Mouse (Mus musculus) hindbrain, embryonic 15.5 days (tissue): ENCODE measurements around the gene Hoxd10. TPM values are rescaled to one million over a fixed set of nuclear protein-coding genes. Genes with fewer than 3 reads are reported as not detected.

Experiments
- ATAC-seq: fragments of 200-750 bp; cut with Nextera tagmentation; 2 replicates; pipeline ENCODE4 v1.8.0; 2017; ENCODE audit warnings: low read depth, moderate number of reproducible peaks, moderate TSS enrichment; ENCODE audit not compliant: low FRiP score
- H3K27ac ChIP-seq: fragments of 300-500 bp; sonication (generic); replicated peaks from 2 replicates; pipeline ENCODE4 v1.5.1; 2015; ENCODE audit warnings: mild to moderate bottlenecking, inconsistent platforms
- H3K27me3 ChIP-seq: fragments of 300-500 bp; sonication (generic); 2 replicates; pipeline ENCODE4 v1.6.1; 2015; ENCODE audit warnings: control low read depth, inconsistent platforms
- H3K36me3 ChIP-seq: fragments of 300-500 bp; sonication (generic); 2 replicates; pipeline ENCODE4 v1.6.1; 2015; ENCODE audit warnings: control low read depth, inconsistent platforms
- H3K4me1 ChIP-seq: fragments of 300-500 bp; sonication (generic); replicated peaks from 2 replicates; pipeline ENCODE4 v1.6.1; 2015; ENCODE audit warnings: control low read depth, inconsistent platforms
- H3K4me2 ChIP-seq: fragments of 300-500 bp; sonication (generic); 2 replicates; pipeline ENCODE4 v1.6.1; 2015; ENCODE audit warnings: moderate library complexity, mild to moderate bottlenecking, inconsistent platforms
- H3K4me3 ChIP-seq: fragments of 300-500 bp; sonication (generic); 2 replicates; pipeline ENCODE4 v1.5.1; 2015; ENCODE audit warnings: mild to moderate bottlenecking, inconsistent platforms
- H3K9ac ChIP-seq: fragments of 300-500 bp; sonication (generic); 2 replicates; pipeline ENCODE4 v1.6.1; 2015; ENCODE audit warnings: inconsistent platforms
- H3K9me3 ChIP-seq: fragments of 300-500 bp; sonication (generic); 2 replicates; pipeline ENCODE4 v1.6.1; 2016; ENCODE audit warnings: control low read depth, inconsistent platforms
- WGBS: fragments of 180-500 bp; shearing (Covaris S2); methylation state at CpG from one replicate; pipeline ENCODE4 v1.1.7; 2015; 5-methylcytosine and 5-hydroxymethylcytosine counted together
- polyA plus RNA-seq: library from polyadenylated mRNA; unstranded; fragments of >200 nt; fragmentation: Nextera tagmentation; extraction: Ambion mirVana; gene quantifications from 2 replicates; pipeline ENCODE4 v1.2.1, GENCODE M21; 2015

Gene Hoxd10
- polyA plus RNA-seq, 1 experiment from 2014 or later = not detected

DNA sequence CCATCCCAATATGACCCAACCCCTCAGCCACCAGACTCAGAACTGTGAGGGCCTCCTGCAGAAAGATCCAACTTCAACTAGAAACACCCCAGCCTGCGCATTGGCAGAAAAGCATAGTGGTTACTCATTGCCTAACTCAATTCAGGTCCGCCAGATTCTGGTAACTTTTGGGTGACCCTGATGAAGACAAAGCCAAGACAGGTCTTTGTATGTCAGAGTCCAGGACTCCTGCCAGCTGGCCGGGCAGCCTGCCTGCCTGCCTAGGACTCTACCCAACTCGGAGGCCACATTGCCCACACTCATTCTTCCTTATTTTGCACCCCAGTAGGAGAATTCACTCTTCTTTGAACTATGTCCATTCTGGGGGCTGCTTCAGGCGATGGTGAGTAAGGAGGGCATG is 34.8 kb downstream of the Hoxd10 start, which contains the start of gene Gm28230:
Gene Gm28230, plus strand, starts transcription at position 178 of the 400 bp plus-strand sequence.
- 4% methylated on average over 5 of the region's 5 CpGs for WGBS
- Histone ChIP-seq H3K9me3 (no peaks in the 10 kb centered on the region), H3K36me3 (no peaks in the 10 kb centered on the region), H3K27ac (peak within 1 kb of the TSS; percentile 85), H3K4me3 (peak within 1 kb of the TSS; percentile 49), H3K27me3 (peaks cover 74% of the 10 kb centered on the region), H3K9ac (peak within 1 kb of the TSS; percentile 55), H3K4me1 (peaks cover 20% of the 10 kb centered on the region), H3K4me2 (peak within 1 kb of the TSS; percentile 60)
- peak; percentile 49 for ATAC-seq

DNA sequence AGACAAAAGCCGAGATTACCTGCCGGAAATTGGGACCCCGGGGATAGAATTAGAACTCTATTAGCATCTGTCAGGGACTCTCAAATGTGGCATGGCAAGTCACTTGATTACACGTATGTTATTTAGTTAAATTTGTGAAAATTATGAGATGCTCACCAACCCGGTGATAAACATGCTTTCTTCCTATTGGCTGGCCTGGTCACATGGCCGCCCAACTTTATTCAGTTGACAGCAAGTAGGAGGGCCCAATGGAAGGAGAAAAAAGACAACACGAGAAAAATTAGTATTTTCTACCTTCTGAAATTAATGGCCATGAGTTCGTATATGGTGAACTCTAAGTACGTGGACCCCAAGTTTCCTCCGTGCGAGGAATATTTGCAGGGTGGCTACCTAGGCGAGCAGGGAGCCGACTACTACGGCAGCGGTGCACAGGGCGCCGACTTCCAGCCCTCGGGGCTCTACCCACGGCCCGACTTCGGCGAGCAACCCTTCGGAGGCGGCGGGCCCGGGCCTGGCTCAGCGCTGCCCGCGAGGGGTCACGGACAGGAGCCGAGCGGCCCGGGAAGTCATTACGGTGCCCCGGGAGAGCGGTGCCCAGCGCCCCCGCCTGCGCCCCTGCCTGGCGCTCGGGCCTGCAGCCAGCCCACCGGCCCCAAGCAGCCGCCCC is 35.4 kb downstream of the Hoxd10 start:
- H3K4me2 ChIP-seq = peak overlapping the region; percentile 60
- H3K9ac ChIP-seq = peak overlapping the region; percentile 55
- WGBS = 3% methylated on average over 33 of the region's 43 CpGs
- peak; percentile 54 for ATAC-seq
- no peaks in the 10 kb centered on the region for H3K36me3 ChIP-seq
- H3K27me3 ChIP-seq = peaks cover 74% of the 10 kb centered on the region
- peaks cover 20% of the 10 kb centered on the region for H3K4me1 ChIP-seq
- peak overlapping the region; percentile 85 for H3K27ac ChIP-seq
- H3K9me3 ChIP-seq = no peaks in the 10 kb centered on the region
- H3K4me3 ChIP-seq = peak overlapping the region; percentile 49

DNA sequence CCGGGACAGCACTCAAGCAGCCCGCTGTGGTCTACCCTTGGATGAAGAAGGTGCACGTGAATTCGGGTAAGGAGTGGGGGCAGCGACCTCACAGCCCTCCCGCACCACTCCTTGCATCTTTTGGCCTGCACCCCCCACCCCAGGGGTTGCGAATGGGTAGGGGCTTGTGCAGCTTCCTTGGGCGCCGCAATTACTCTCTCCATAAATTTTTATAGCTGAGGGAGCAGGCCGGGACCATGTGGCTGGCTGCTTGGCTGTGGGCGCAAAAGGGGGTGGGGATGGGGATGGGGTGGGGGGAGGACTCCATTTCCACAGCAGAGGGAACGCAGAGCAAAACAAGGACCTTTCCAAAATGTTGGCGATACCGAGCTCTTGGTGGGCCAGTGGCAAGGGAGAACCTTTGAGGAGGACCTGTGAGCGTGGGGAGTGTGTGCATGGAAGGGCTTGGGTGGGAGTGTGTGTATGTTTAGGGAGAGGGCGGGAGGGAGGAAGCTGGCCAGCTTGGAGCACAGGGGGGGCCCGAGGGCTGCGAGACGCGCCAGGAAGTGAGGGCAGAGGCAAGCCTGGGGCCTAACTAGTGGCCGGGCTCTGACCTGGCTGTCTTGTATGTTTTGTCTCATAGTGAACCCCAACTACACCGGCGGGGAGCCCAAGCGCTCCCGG is 36.0 kb downstream of the Hoxd10 start:
- 1% methylated on average over 24 of the region's 25 CpGs for WGBS
- peaks cover 20% of the 10 kb centered on the region for H3K4me1 ChIP-seq

DNA sequence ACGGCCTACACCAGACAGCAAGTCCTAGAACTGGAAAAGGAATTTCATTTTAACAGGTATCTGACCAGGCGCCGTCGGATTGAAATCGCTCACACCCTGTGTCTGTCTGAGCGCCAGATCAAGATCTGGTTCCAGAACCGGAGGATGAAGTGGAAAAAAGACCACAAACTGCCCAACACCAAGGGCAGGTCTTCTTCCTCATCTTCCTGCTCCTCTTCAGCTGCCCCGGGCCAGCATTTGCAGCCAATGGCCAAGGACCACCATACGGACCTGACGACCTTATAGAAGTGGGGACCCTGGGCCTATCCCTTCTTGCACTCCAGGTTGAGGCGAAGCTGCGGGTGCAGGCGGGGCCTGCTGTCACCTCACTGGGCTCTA is 36.6 kb downstream of the Hoxd10 start:
- WGBS = 4% methylated on average over 13 of the region's 13 CpGs
- H3K9me3 ChIP-seq = no peaks in the 10 kb centered on the region
- peak overlapping the region; percentile 85 for H3K27ac ChIP-seq
- H3K9ac ChIP-seq = peak overlapping the region; percentile 55
- ATAC-seq = no peak
- H3K4me2 ChIP-seq = peak overlapping the region; percentile 60
- H3K36me3 ChIP-seq = no peaks in the 10 kb centered on the region
- peak overlapping the region; percentile 49 for H3K4me3 ChIP-seq
- H3K27me3 ChIP-seq = peaks cover 68% of the 10 kb centered on the region
- H3K4me1 ChIP-seq = peaks cover 20% of the 10 kb centered on the region

More for the DNA sequence above, 36.0 kb downstream of the Hoxd10 start:
- Histone ChIP-seq H3K9me3 (no peaks in the 10 kb centered on the region), H3K4me3 (peak overlapping the region; percentile 49), H3K4me2 (peak overlapping the region; percentile 60), H3K27me3 (peaks cover 73% of the 10 kb centered on the region), H3K9ac (peak overlapping the region; percentile 55), H3K27ac (peak overlapping the region; percentile 85), H3K36me3 (no peaks in the 10 kb centered on the region)
- ATAC-seq = 0 out of 2 replicates have a peak, but pooled peaks have one; percentile 13

DNA sequence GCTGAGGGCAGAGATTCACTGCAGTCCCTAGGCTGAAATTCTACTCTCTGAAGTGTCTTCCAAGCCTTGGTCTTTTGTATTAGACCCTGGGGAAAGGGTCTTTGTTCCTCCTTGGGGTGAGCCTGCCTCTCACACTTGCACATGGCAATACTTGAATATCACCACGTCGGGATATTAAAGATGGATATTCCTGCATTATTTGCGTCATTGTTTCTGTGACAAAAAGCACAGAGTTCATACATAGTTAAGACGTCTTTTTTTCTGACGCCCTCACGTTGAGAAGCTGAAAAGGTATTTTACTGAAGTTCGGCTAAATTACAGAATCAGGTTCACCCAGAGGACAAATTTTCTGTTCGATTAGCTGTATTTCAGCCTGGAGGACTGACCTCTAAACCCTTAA is 38.6 kb downstream of the Hoxd10 start:
- Histone ChIP-seq H3K9me3 (no peaks in the 10 kb centered on the region), H3K4me1 (peaks cover 20% of the 10 kb centered on the region), H3K27me3 (peaks cover 61% of the 10 kb centered on the region), H3K4me3 (peak overlapping the region; percentile 43), H3K27ac (peak overlapping the region; percentile 91), H3K36me3 (no peaks in the 10 kb centered on the region), H3K4me2 (peak overlapping the region; percentile 57), H3K9ac (peak overlapping the region; percentile 19)
- no peak for ATAC-seq
- 4% methylated on average over 8 of the region's 8 CpGs for WGBS

DNA sequence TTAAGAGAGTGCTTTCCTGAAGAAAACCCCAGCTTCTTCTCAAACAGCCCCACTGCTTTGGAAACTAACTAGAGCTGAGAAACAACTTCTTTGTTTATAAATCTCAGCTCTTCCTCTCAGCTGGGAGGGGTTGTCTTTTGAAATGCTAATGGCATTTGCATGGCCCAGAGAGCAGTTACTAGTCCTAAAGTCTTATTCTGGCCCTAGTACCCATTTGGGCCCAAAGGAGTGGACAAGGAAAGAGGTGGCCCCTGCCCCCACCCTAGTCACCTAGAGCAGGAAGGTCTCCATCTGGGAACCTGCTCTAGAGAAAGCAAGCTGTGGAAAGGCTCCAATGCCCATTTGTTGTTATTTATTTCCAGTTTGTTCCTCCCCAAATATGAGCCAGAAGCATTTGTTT is 39.3 kb downstream of the Hoxd10 start:
- Histone ChIP-seq H3K4me2 (peak overlapping the region; percentile 57), H3K27me3 (peaks cover 63% of the 10 kb centered on the region), H3K36me3 (no peaks in the 10 kb centered on the region), H3K9me3 (no peaks in the 10 kb centered on the region), H3K27ac (peak overlapping the region; percentile 91), H3K9ac (peak overlapping the region; percentile 15), H3K4me3 (peak overlapping the region; percentile 43), H3K4me1 (peaks cover 23% of the 10 kb centered on the region)
- no peak for ATAC-seq

DNA sequence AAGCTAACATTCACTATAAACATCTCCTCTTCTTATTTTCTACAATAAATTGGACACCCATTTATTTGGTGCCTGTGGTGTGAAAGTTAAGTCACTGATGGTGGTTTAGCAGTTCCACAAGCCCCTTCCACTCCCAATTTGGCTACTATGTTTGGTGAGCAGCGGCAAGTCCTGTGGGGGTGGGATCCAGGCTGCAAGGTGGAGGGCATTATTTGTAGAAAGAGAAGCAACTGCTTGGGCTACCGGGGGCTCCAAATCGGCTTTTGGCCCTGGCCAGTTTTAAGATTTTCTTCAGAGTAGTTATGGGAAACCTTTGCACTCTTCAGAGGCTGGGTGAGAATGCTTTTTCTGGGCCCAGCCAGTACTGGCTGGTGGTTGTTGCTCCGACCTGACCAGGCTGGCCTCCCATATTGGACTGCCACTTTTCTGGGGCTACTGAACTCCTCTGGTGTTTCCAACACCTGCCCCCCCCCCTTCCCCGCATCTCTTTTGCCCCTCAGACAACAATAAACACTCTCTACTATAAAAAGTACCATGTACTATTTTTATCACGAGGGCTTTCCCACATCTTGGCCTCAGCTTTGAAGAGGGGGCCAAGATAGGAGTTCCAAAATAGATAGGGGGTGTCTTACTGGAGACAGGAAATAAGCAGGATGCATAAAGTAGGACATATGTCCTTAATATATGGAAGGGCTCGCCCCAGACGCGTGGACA is 40.2 kb downstream of the Hoxd10 start:
- Histone ChIP-seq H3K9me3 (no peaks in the 10 kb centered on the region), H3K36me3 (no peaks in the 10 kb centered on the region), H3K4me3 (peak overlapping the region; percentile 43), H3K4me1 (peaks cover 17% of the 10 kb centered on the region), H3K27ac (peak overlapping the region; percentile 91), H3K27me3 (peaks cover 54% of the 10 kb centered on the region), H3K9ac (peak overlapping the region; percentile 53), H3K4me2 (peak overlapping the region; percentile 57)
- 3% methylated on average over 9 of the region's 9 CpGs for WGBS
- ATAC-seq = no peak

DNA sequence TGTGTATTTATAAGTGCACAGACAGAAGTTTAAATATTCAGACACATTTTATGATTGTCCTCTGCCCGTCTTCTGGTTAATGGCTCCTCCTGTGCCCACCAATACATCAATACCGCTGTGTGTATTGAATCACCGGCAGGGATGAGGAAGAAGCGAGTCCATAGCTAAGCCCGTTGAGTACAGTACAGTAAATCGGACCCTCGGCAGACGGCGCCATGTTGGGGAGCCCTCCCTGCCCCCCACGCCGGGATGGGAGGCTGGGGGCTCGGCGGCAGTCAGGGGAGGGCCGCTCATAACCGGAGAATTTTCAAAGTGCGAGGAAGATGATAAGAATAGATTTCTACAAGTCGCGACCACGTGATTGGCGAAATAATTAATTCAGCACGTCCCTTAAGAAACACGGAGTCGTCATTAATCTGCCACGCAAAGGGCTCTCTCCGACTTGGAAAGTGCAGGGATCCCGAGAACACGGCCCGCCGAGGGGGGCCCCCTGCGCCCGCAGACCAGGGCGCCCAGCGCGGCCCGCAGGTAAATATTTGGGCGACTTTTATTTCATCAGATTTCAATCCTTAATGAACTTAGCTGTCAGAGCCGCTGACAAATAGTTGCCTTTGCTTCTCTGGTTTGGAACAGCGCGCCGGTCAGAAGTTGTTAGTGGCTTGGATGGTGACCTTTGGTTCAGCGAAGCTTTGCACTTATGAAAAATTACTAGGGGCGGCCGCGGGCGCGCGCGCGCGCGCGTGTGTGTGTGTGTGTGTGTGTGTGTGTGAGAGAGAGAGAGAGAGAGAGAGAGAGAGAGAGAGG is 41.0 kb downstream of the Hoxd10 start:
- Histone ChIP-seq H3K4me2 (peak overlapping the region; percentile 57), H3K4me3 (peak overlapping the region; percentile 43), H3K9ac (peak overlapping the region; percentile 53), H3K36me3 (no peaks in the 10 kb centered on the region), H3K4me1 (peaks cover 10% of the 10 kb centered on the region), H3K9me3 (no peaks in the 10 kb centered on the region), H3K27ac (peak overlapping the region; percentile 91), H3K27me3 (peaks cover 47% of the 10 kb centered on the region)
- no peak for ATAC-seq
- 1% methylated on average over 52 of the region's 52 CpGs for WGBS

DNA sequence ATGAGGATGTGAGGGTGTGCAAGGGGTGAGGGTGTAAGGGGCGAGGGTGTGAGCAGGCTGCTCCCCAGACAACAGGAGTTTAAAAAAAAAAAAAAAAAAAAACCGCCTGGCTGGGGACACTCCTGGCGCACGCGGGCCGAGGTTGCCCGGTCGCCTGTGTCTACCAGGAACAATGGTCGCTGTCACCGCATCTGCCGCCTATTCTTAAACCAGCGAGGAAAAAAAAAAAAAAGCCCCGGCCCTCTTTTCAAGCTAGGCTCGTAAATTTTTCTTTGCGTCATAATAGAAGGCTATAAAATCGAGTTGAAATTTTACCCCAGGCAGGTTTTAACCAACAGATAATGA is 41.6 kb downstream of the Hoxd10 start:
- Histone ChIP-seq H3K4me1 (peaks cover 10% of the 10 kb centered on the region), H3K9me3 (no peaks in the 10 kb centered on the region), H3K9ac (peak overlapping the region; percentile 53), H3K36me3 (no peaks in the 10 kb centered on the region), H3K27ac (peak overlapping the region; percentile 91), H3K4me2 (peak overlapping the region; percentile 57), H3K4me3 (peak overlapping the region; percentile 43), H3K27me3 (peaks cover 48% of the 10 kb centered on the region)
- WGBS = under 1% methylated on average over 16 of the region's 16 CpGs
- no peak for ATAC-seq

DNA sequence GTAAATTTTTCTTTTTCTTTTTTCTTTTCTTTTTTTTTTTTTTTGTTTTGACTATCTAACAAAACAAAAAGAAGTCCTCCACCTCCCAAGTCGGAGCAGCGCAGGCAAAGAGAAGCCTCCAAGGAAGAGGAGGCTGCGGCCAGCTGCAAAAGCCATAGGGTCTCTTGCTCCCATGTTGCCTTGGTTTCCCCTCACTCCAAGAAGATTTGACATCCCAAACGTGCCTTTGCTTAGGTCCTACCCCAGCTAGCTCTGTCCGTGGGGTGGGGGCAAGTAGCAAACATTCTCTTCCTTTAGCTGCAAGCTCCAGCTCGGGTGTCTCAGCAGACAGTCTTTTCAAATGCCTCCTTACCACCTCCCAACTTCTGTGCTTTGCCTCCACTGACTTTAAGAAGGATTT is 42.0 kb downstream of the Hoxd10 start:
- Histone ChIP-seq H3K4me3 (peak overlapping the region; percentile 43), H3K27ac (peak overlapping the region; percentile 91)

DNA sequence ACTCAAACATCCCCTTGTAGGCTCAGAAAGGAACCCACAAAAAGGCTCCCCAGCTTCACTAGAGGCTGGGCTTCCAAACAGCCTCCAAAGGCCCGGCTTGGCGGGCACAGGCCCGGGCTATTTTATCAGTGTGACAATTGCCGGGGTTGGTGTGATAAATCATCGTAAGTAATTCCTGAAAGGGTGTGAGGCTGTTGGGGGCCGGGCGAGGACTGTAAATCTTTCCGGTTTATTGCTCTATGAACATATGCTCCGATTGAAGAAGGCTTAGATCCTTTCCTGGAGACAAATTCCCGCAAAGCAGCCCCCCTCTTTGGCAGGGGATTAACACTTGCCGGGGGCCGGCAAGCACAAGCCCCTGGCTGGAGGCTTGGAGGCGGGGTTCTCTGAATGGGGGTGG is 42.7 kb downstream of the Hoxd10 start:
- peak overlapping the region; percentile 57 for H3K4me2 ChIP-seq
- peak overlapping the region; percentile 91 for H3K27ac ChIP-seq
- H3K4me1 ChIP-seq = peaks cover 10% of the 10 kb centered on the region
- 0% methylated on average over 13 of the region's 13 CpGs for WGBS
- H3K4me3 ChIP-seq = peak overlapping the region; percentile 43
- H3K9me3 ChIP-seq = no peaks in the 10 kb centered on the region
- no peak for ATAC-seq
- H3K27me3 ChIP-seq = peaks cover 43% of the 10 kb centered on the region
- peak overlapping the region; percentile 53 for H3K9ac ChIP-seq
- no peaks in the 10 kb centered on the region for H3K36me3 ChIP-seq

More for the DNA sequence above, 42.0 kb downstream of the Hoxd10 start:
- 2% methylated on average over 6 of the region's 6 CpGs for WGBS
- no peaks in the 10 kb centered on the region for H3K36me3 ChIP-seq
- peaks cover 10% of the 10 kb centered on the region for H3K4me1 ChIP-seq
- peak overlapping the region; percentile 57 for H3K4me2 ChIP-seq
- no peak for ATAC-seq
- peaks cover 44% of the 10 kb centered on the region for H3K27me3 ChIP-seq
- no peaks in the 10 kb centered on the region for H3K9me3 ChIP-seq
- H3K9ac ChIP-seq = peak overlapping the region; percentile 53
